In the genomic region with DNA sequence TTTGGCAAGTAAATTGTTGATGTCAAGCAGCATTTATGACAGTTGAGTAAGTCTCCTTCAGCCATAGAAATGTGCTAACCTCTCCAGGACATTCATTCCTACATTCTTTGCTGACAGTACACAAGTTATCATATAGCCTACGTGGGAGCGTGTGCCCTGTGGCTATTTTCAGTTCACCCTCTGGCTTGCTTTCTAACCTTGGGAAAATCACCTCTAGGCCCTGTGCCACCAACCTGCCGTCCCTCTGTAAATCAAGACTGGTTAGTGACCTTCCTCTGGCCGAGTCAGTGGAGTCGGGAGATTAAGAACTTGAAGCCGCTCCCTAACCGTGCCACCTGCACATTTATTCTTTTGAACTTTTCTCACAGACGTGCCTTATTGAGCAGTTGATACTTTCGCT, we compare ENCODE assay signal across 12 mouse cellular contexts. TPM values are rescaled to one million over a fixed set of nuclear protein-coding genes. Genes with fewer than 3 reads are reported as not detected.
DNase-seq lines count a peak whose midpoint lies in the region; TF ChIP-seq lines count a peak whose summit lies in the region.
"Had no signal": no experiment of that assay in that cellular context is flagged by ENCODE, and none has a peak within 500 bp of the region (broad histone marks: within the 10 kb centered on the region; RNA-seq: fewer than 3 reads in every experiment).

No protein-coding gene starts in this region.

- H3K4me3 ChIP-seq in gastrocnemius, adult 2 months: no peak overlapping the region
- H3K4me3 ChIP-seq: embryonic facial prominence, embryonic 12.5 days; limb, embryonic 12.5 days; liver, embryonic 13.5 days had no signal

- DNase-seq in adrenal gland, postnatal 10 days: peak; percentile 65
- DNase-seq in gastrocnemius, adult 2 months: peak; percentile 87
- peak; percentile 46 to 64 for DNase-seq in heart, adult 9 months (ENCODE audit: low spot score in 2 of 2)
- DNase-seq in heart, postnatal 10 days: peak; percentile 64 to 84
- DNase-seq in thymus, postnatal 36 days: no peak
- no peak for DNase-seq in spleen, postnatal 36 days (ENCODE audit: low spot score in 2 of 2)
- DNase-seq in yolk sac, embryonic 10.5 days (ENCODE audit: low spot score): no peak
- DNase-seq: cerebellum, adult 2 months; liver, embryonic 13.5 days; retina, postnatal 1 day had no signal

- intact Hi-C loops in gastrocnemius, adult 2 months (cut with DNase I): no loop called here
- intact Hi-C loops in heart, postnatal 10 days (cut with DNase I): no loop called here

- no peak for TF ChIP-seq CTCF in gastrocnemius, adult 2 months (IDR thresholded peaks at IDR 0.05)

- peak overlapping the region; percentile 85 for H3K27ac ChIP-seq in gastrocnemius, adult 2 months
- H3K27ac ChIP-seq: embryonic facial prominence, embryonic 12.5 days; limb, embryonic 12.5 days; liver, embryonic 13.5 days had no signal

RNA-seq across cellular contexts. Expression of a gene that starts 6.9 kb away (rescaled TPM):
- 10 to 100 TPM; 69.6 to 82.5 TPM for total RNA-seq in adrenal gland, postnatal 10 days (2021)
- 10 to 100 TPM; 50.4 to 52.1 TPM for total RNA-seq in gastrocnemius, adult 2 months (2021)
- total RNA-seq in heart, postnatal 10 days (2021): 10 to 100 TPM; 66.0 to 73.7 TPM

RNA-seq across cellular contexts. Expression of a gene that starts 28.5 kb away (rescaled TPM):
- total RNA-seq in adrenal gland, postnatal 10 days (2021): 10 to 100 TPM; 24.8 to 25.4 TPM
- 100 to 1,000 TPM in 1 of 2 experiments, 10 to 100 TPM in 1; 89.1 to 102 TPM for total RNA-seq in gastrocnemius, adult 2 months (2021)
- 10 to 100 TPM; 19.4 to 20.2 TPM for total RNA-seq in heart, postnatal 10 days (2021)

Comparison
In these comparisons a context has a peak if more than half of its experiments do, and no peak if none do; other contexts are left out.
1. DNase-seq: peak in adrenal gland, postnatal 10 days (single experiment), gastrocnemius, adult 2 months (single experiment), heart, adult 9 months (2 of 2) and heart, postnatal 10 days (2 of 2); none in thymus, postnatal 36 days (0 of 2), spleen, postnatal 36 days (0 of 2) and yolk sac, embryonic 10.5 days (single experiment).